ENCODE assay signal across 17 mouse cellular contexts in the genomic region with DNA sequence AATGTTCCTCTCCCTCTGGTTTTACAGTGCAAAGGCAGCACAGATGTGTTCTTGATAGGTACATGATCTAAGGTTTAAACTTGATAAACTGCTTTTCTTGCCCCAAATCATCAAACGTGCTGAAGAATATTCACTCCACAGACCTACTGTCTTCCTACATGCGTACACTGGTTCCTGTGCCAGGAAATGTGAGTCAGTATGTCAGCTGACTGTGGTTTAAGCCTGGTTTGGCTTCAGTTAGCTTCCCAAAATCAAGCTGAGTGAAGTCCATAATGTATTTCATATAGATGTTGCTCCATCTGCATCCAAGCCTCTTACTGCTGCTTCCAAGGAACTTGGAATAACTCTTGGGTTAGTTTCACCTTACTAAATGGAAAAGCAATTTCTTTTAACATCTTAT.
DNase-seq lines count a peak whose midpoint lies in the region; ATAC-seq lines count a peak whose summit lies in the region.
"Had no signal": no experiment of that assay in that cellular context is flagged by ENCODE, and none has a peak within 500 bp of the region (broad histone marks: within the 10 kb centered on the region; RNA-seq: fewer than 3 reads in every experiment).

No protein-coding gene starts in this region.

- no peak overlapping the region for H3K4me3 ChIP-seq in hindbrain, embryonic 13.5 days
- H3K4me3 ChIP-seq: embryonic facial prominence, embryonic 13.5 days; forebrain, embryonic 12.5 days; hindbrain, embryonic 15.5 days had no signal

- no peaks in the 10 kb centered on the region for H3K4me1 ChIP-seq in hindbrain, embryonic 13.5 days (replicated peaks)
- H3K4me1 ChIP-seq: embryonic facial prominence, embryonic 13.5 days; forebrain, embryonic 12.5 days; hindbrain, embryonic 15.5 days had no signal

- no peak overlapping the region for H3K9ac ChIP-seq in hindbrain, embryonic 13.5 days
- H3K9ac ChIP-seq: embryonic facial prominence, embryonic 13.5 days; forebrain, embryonic 12.5 days; hindbrain, embryonic 15.5 days had no signal

- H3K27me3 ChIP-seq in hindbrain, embryonic 13.5 days: no peaks in the 10 kb centered on the region
- H3K27me3 ChIP-seq: embryonic facial prominence, embryonic 13.5 days; forebrain, embryonic 12.5 days; hindbrain, embryonic 15.5 days had no signal

- H3K27ac ChIP-seq in hindbrain, embryonic 13.5 days: no peak overlapping the region
- H3K27ac ChIP-seq: embryonic facial prominence, embryonic 13.5 days; forebrain, embryonic 12.5 days; hindbrain, embryonic 15.5 days had no signal

- peak; percentile 21 for DNase-seq in lung, postnatal 36 days
- no peak for DNase-seq in lung, postnatal 4 days
- DNase-seq in Muller cell, postnatal 12 days (ENCODE audit: inconsistent ontology term): peak; percentile 30
- peak; percentile 22 for DNase-seq in c-Kit-positive CD71-negative TER-119-negative erythroid progenitor cells, embryonic 14.5 days (ENCODE audit: low read depth)
- DNase-seq in telencephalon, adult 2 months (ENCODE audit: low read depth, low spot score): peak; percentile 18
- DNase-seq in testis, postnatal 14 days (ENCODE audit: low spot score): no peak
- DNase-seq: cerebellum, adult 11 months; kidney, adult 2 months; kidney, postnatal 25 days; layer of hippocampus, adult 9-11 months; lung, adult 2 months; right cerebral cortex, postnatal 14 days; thymus, adult 18-20 months had no signal

- 0 out of 2 replicates have a peak, but pooled peaks cover 2% of the 10 kb centered on the region for H3K9me3 ChIP-seq in hindbrain, embryonic 13.5 days
- H3K9me3 ChIP-seq: forebrain, embryonic 12.5 days; hindbrain, embryonic 15.5 days had no signal

- H3K4me2 ChIP-seq in hindbrain, embryonic 13.5 days: no peak overlapping the region
- H3K4me2 ChIP-seq: embryonic facial prominence, embryonic 13.5 days; forebrain, embryonic 12.5 days; hindbrain, embryonic 15.5 days had no signal

- ATAC-seq in hindbrain, embryonic 13.5 days (ENCODE audit: low FRiP score): no peak

- 92% methylated on average over 2 of the region's 2 CpGs for WGBS in hindbrain, embryonic 13.5 days

- H3K36me3 ChIP-seq in hindbrain, embryonic 13.5 days: peaks cover 75% of the 10 kb centered on the region

Comparison
In these comparisons a context has a peak if more than half of its experiments do, and no peak if none do; other contexts are left out.
1. DNase-seq: peak in lung, postnatal 36 days (single experiment), Muller cell, postnatal 12 days (single experiment), c-Kit-positive CD71-negative TER-119-negative erythroid progenitor cells, embryonic 14.5 days (single experiment) and telencephalon, adult 2 months (single experiment); none in lung, postnatal 4 days (0 of 2) and testis, postnatal 14 days (single experiment).